Mouse (Mus musculus) embryonic facial prominence, embryonic 11.5 days (tissue): ENCODE results near the gene Cdk7. TPM values are rescaled to one million over a fixed set of nuclear protein-coding genes. Genes with fewer than 3 reads are reported as not detected.

ENCODE experiments used
- ATAC-seq: fragments of 200-750 bp; cut with Nextera tagmentation; replicated peaks from 2 replicates; pipeline ENCODE4 v1.8.0; 2017; ENCODE audit warnings: low read depth; ENCODE audit not compliant: insufficient number of reproducible peaks, low FRiP score, low TSS enrichment
- DNase-seq: peaks from one replicate; pipeline ENCODE4 v3.0.0-alpha.2; 2015; ENCODE audit warnings: low spot score
- H3K27ac ChIP-seq: fragments of 300-500 bp; sonication (generic); replicated peaks from 2 replicates; pipeline ENCODE4 v1.5.1; 2014; ENCODE audit warnings: mild to moderate bottlenecking, low read depth, low read length, control low read depth
- H3K27me3 ChIP-seq: fragments of 300-500 bp; sonication (generic); 2 replicates; pipeline ENCODE4 v1.6.1; 2014; ENCODE audit warnings: mild to moderate bottlenecking, low read length, moderate library complexity, mixed read lengths; ENCODE audit not compliant: control insufficient read depth, insufficient read depth
- H3K36me3 ChIP-seq: fragments of 300-500 bp; sonication (generic); replicated peaks from 2 replicates; pipeline ENCODE4 v1.6.1; 2014; ENCODE audit warnings: low read depth, mild to moderate bottlenecking, low read length, moderate library complexity, mixed read lengths; ENCODE audit not compliant: control insufficient read depth, insufficient read depth
- H3K4me1 ChIP-seq: fragments of 300-500 bp; sonication (generic); 2 replicates; pipeline ENCODE4 v1.6.1; 2014; ENCODE audit warnings: low read length, mixed read lengths; ENCODE audit not compliant: control insufficient read depth, insufficient read depth
- H3K4me2 ChIP-seq: fragments of 300-500 bp; sonication (generic); 2 replicates; pipeline ENCODE4 v1.6.1; 2014; ENCODE audit warnings: low read depth, mild to moderate bottlenecking, control low read depth, low read length, moderate library complexity
- H3K4me3 ChIP-seq: fragments of 300-500 bp; sonication (generic); 2 replicates; pipeline ENCODE4 v1.5.1; 2014; ENCODE audit warnings: low read depth, low read length, control low read depth
- H3K9ac ChIP-seq: fragments of 300-500 bp; sonication (generic); replicated peaks from 2 replicates; pipeline ENCODE4 v1.6.1; 2014; ENCODE audit warnings: mild to moderate bottlenecking, control low read depth, low read length
- H3K9me3 ChIP-seq: fragments of 300-500 bp; sonication (generic); replicated peaks from 2 replicates; pipeline ENCODE4 v1.6.1; 2016; ENCODE audit warnings: mild to moderate bottlenecking, low read length, inconsistent platforms, mixed read lengths; ENCODE audit not compliant: control insufficient read depth
- whole genome bisulfite sequencing: fragments of 180-500 bp; shearing (Covaris S2); extraction: QIAGEN DNeasy Blood & Tissue Kit; methylation state at CpG from one replicate; pipeline ENCODE4 v1.1.7; 2014; 5-methylcytosine and 5-hydroxymethylcytosine counted together
- polyA plus RNA-seq: library from polyadenylated mRNA; unstranded; fragments of >200 nt; fragmentation: Nextera tagmentation; extraction: Ambion mirVana; gene quantifications from 2 replicates; pipeline ENCODE4 v1.2.1, GENCODE M21; 2014

The Cdk7 gene
- polyA plus RNA-seq, 1 experiment from 2014 or later, result 91.1 TPM

GRCm38 (mm10) chr13:100753011-100753410 lies 22.3 kb upstream of the Cdk7 start:
- WGBS, result 77% methylated on average over 6 of the region's 6 CpGs
- no peak overlapping the region for H3K27ac ChIP-seq
- no peak overlapping the region for H3K4me3 ChIP-seq
- H3K9ac ChIP-seq, result no peak overlapping the region
- ATAC-seq (no peak), DNase-seq (no peak)
- no peaks in the 10 kb centered on the region for H3K36me3 ChIP-seq
- H3K4me1 ChIP-seq, result no peaks in the 10 kb centered on the region
- H3K4me2 ChIP-seq, result no peak overlapping the region
- H3K9me3 ChIP-seq, result no peaks in the 10 kb centered on the region
- H3K27me3 ChIP-seq, result no peaks in the 10 kb centered on the region

- Histone ChIP-seq H3K4me1 (no peaks in the 10 kb centered on the region), H3K4me3 (no peak overlapping the region), H3K4me2 (no peak overlapping the region), H3K27me3 (no peaks in the 10 kb centered on the region), H3K9ac (no peak overlapping the region), H3K9me3 (no peaks in the 10 kb centered on the region), H3K27ac (no peak overlapping the region), H3K36me3 (no peaks in the 10 kb centered on the region)
- 87% methylated on average over 8 of the region's 8 CpGs for WGBS
- ATAC-seq (no peak), DNase-seq (no peak)
Measured at GRCm38 (mm10) chr13:100752529-100752928, 21.8 kb upstream of the Cdk7 start.

DNA sequence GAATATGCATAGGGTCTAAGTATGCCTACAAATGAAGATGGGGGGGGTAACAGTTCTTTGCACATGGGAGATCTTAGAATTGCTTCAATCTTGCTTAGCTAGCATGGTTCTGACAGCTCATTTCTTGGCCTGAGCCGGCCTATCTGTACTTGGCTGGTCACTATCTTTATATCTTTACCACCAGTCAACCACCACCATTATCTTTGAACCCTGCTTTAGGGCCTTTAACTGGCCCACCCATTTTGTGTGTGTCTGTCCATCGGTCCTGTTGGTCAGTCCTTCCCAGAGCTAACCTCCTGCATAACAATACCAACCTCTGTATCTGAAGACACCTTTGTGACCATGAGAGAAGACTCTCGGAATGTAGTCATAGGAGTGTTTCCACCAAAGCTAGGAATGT lies 20.7 kb upstream of the Cdk7 start:
- Histone ChIP-seq H3K36me3 (no peaks in the 10 kb centered on the region), H3K27me3 (no peaks in the 10 kb centered on the region), H3K9me3 (no peaks in the 10 kb centered on the region), H3K4me1 (no peaks in the 10 kb centered on the region), H3K27ac (no peak overlapping the region), H3K4me2 (no peak overlapping the region), H3K4me3 (no peak overlapping the region), H3K9ac (no peak overlapping the region)
- DNase-seq (no peak), ATAC-seq (no peak)
- 84% methylated on average over 3 of the region's 3 CpGs for WGBS

DNA sequence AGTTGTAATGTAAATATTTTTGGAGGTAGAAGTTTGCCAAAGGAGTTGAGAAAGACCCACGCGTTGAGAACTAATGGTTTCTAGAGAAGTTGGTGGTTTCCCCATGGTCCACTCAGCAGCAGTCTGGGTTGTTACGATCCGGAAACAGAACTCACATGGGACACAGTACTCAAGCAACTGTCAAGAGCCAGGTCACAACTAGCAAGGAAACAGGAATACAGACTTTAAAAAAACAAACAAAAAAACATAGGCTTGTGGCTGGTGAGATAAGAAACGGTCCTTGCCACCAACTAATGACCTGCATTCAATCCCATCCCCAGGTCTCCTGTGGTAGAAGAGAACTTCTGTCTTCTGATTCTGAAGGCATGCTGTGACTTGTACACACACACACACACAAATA lies 20.1 kb upstream of the Cdk7 start:
- no peak overlapping the region for H3K9ac ChIP-seq
- no peak for ATAC-seq
- H3K4me1 ChIP-seq, result no peaks in the 10 kb centered on the region
- H3K27me3 ChIP-seq, result no peaks in the 10 kb centered on the region
- H3K36me3 ChIP-seq, result no peaks in the 10 kb centered on the region
- no peak overlapping the region for H3K4me2 ChIP-seq
- 86% methylated on average over 5 of the region's 5 CpGs for WGBS
- no peak for DNase-seq
- no peaks in the 10 kb centered on the region for H3K9me3 ChIP-seq
- no peak overlapping the region for H3K4me3 ChIP-seq
- H3K27ac ChIP-seq, result no peak overlapping the region

DNA sequence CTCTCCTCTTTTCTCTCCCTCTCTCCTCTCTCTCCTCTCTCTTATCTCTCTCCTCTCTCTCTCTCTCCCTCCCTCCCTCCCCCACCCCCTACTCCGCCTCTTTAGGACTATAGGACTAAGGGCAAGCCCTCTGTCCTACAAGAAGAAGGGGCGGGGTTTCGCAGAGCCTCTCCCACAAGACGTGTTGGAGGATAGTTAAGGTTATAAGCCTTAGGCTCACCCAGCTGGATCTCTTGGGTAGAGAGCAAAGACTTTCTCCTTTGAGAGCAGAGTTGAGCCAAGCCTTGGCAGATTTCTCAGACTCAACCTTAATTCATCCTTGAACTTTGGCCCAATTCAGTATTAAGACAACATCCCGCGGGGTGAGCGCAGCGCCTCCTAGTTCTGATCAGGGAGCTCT lies 17.9 kb upstream of the Cdk7 start:
- H3K4me3 ChIP-seq, result no peak overlapping the region
- H3K27ac ChIP-seq, result no peak overlapping the region
- H3K4me1 ChIP-seq, result no peaks in the 10 kb centered on the region
- no peak overlapping the region for H3K9ac ChIP-seq
- DNase-seq, result no peak
- WGBS, result 39% methylated on average over 8 of the region's 8 CpGs
- H3K4me2 ChIP-seq, result no peak overlapping the region
- H3K36me3 ChIP-seq, result no peaks in the 10 kb centered on the region
- H3K27me3 ChIP-seq, result no peaks in the 10 kb centered on the region
- no peak for ATAC-seq
- no peaks in the 10 kb centered on the region for H3K9me3 ChIP-seq

GRCm38 (mm10) chr13:100746090-100746489 lies 15.4 kb upstream of the Cdk7 start:
- no peaks in the 10 kb centered on the region for H3K9me3 ChIP-seq
- ATAC-seq (no peak), DNase-seq (no peak)
- H3K36me3 ChIP-seq, result no peaks in the 10 kb centered on the region
- no peak overlapping the region for H3K4me2 ChIP-seq
- H3K27ac ChIP-seq, result no peak overlapping the region
- WGBS, result 87% methylated on average over 3 of the region's 3 CpGs
- H3K27me3 ChIP-seq, result no peaks in the 10 kb centered on the region
- 0 out of 2 replicates have a peak, but pooled peaks cover 2% of the 10 kb centered on the region for H3K4me1 ChIP-seq
- H3K4me3 ChIP-seq, result no peak overlapping the region
- H3K9ac ChIP-seq, result no peak overlapping the region

DNA sequence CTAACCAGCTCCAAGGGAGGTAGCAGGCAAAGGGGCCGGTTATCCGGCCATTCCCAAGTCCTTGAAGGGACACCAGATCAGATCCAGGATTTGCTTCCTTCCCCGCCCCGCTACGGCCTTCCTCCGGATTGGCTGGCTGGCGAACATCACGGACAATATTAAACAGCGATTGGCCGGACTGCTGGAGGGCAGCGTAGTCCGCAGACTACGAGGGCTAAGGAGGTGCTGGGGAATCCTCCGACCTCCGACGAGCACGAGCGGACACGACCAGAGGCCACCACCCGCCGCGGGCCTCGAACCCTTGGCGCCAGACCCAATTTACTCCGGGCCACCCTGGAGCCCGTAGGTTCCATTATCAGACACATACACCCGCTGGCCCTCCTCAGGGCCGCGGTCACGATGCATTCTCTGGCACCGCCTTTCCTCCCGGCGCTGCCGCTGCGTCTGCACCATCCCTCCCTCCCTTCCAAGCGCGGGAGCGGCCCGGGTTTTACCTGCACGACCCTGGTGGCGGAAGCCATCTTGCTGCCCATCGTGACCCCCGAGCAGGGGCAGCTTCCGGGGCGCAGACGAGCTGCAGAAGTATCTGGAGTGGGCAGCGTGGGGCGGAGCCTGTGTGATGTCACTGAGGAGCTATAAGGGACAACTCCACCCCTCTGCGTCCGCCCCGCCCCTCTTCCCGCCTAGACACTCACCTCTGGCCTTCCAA lies 13.5 kb upstream of the Cdk7 start, which contains the start of gene Mrps36:
Gene Mrps36 (minus strand): TSS at position 624 of the 709 bp plus-strand sequence.
- Histone ChIP-seq H3K27me3 (no peaks in the 10 kb centered on the region), H3K4me2 (peak within 1 kb of the TSS; percentile 44), H3K36me3 (no peaks in the 10 kb centered on the region), H3K4me3 (peak within 1 kb of the TSS; percentile 81), H3K9ac (peak within 1 kb of the TSS; percentile 72), H3K4me1 (0 out of 2 replicates have a peak, but pooled peaks cover 2% of the 10 kb centered on the region), H3K9me3 (no peaks in the 10 kb centered on the region), H3K27ac (peak within 1 kb of the TSS; percentile 91)
- ATAC-seq (peak; percentile 93), DNase-seq (peak; percentile 93)
- under 1% methylated on average over 52 of the region's 52 CpGs for WGBS

GRCm38 (mm10) chr13:100743346-100744035 lies 12.8 kb upstream of the Cdk7 start:
- peak; percentile 32 for ATAC-seq
- 67% methylated on average over 11 of the region's 11 CpGs for WGBS
- H3K27me3 ChIP-seq, result no peaks in the 10 kb centered on the region
- peak overlapping the region; percentile 91 for H3K27ac ChIP-seq
- no peaks in the 10 kb centered on the region for H3K9me3 ChIP-seq
- peak overlapping the region; percentile 81 for H3K4me3 ChIP-seq
- H3K4me2 ChIP-seq, result peak overlapping the region; percentile 44
- H3K36me3 ChIP-seq, result no peaks in the 10 kb centered on the region
- peak overlapping the region; percentile 72 for H3K9ac ChIP-seq
- 0 out of 2 replicates have a peak, but pooled peaks cover 2% of the 10 kb centered on the region for H3K4me1 ChIP-seq
- no peak for DNase-seq
